Mouse (Mus musculus): ENCODE results near the gene Gstm7. TPM values are rescaled to one million over a fixed set of nuclear protein-coding genes. Genes with fewer than 3 reads are reported as not detected.

Gene Gstm7
- polyA plus RNA-seq, 1 experiment = not detected

DNA sequence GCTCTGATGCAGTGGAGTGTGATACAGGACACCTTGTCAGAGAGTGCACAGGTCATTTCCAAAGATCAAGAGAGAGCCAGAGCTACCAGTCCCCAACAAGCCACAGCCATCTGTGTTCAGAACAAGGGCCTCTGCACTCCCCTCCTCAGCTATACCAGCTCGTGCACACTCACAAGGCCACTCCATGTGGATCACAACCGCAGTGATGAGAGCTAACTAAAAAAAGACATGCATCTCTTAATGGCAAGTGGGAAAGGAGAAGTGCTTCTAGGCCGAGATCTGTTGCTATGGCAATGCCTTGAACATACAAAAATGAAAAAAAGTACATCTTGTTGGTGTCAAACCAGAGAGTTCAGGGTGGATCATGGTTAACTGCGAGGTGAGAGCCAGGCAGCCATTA lies 8.2 kb upstream of the Gstm7 start:
- H3K27ac ChIP-seq (ENCODE audit: insufficient read depth, low read depth, low read length) = peak overlapping the region; percentile 57
- TF ChIP-seq CTCF (IDR thresholded peaks at IDR 0.05; ENCODE audit: low read depth, low read length) = no peak
- no peak for TF ChIP-seq POLR2A (IDR thresholded peaks at IDR 0.05; ENCODE audit: borderline replicate concordance, low read depth, low read length)
- no peak overlapping the region for H3K4me3 ChIP-seq (ENCODE audit: insufficient read depth, low read length)
- peaks cover 16% of the 10 kb centered on the region for H3K4me1 ChIP-seq (ENCODE audit: control insufficient read depth, insufficient read depth, low read length)

GRCm38 (mm10) chr3:107939403-107939802 lies 7.8 kb upstream of the Gstm7 start:
- no peak overlapping the region for H3K4me3 ChIP-seq (ENCODE audit: insufficient read depth, low read length)
- TF ChIP-seq CTCF (IDR thresholded peaks at IDR 0.05; ENCODE audit: low read depth, low read length) (peak; percentile 76), POLR2A (IDR thresholded peaks at IDR 0.05; ENCODE audit: borderline replicate concordance, low read depth, low read length) (no peak)
- peaks cover 16% of the 10 kb centered on the region for H3K4me1 ChIP-seq (ENCODE audit: control insufficient read depth, insufficient read depth, low read length)
- peak overlapping the region; percentile 57 for H3K27ac ChIP-seq (ENCODE audit: insufficient read depth, low read depth, low read length)

DNA sequence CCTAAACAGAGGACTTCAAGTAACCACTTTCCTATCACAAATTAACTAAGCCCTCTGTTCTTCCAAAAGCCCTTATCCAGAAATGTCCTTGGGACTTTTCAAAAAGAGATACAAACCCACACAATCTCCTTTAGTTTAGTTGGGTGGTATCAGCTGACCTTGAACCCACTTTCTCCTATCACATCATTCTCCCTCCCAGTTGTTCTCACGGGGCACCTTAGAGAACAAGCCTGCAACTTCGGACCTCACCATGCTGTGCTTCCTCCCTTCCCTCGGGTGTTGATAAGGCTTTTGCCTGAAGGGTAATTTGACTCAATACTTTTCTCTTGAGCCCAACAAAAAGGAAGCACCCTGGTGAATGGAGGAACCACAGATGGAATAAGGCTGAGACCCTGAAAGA lies 4.3 kb upstream of the Gstm7 start:
- peaks cover 16% of the 10 kb centered on the region for H3K4me1 ChIP-seq (ENCODE audit: control insufficient read depth, insufficient read depth, low read length)
- no peak for TF ChIP-seq POLR2A (IDR thresholded peaks at IDR 0.05; ENCODE audit: borderline replicate concordance, low read depth, low read length)
- TF ChIP-seq CTCF (IDR thresholded peaks at IDR 0.05; ENCODE audit: low read depth, low read length) = no peak
- H3K4me3 ChIP-seq (ENCODE audit: insufficient read depth, low read length) = no peak overlapping the region
- no peak overlapping the region for H3K27ac ChIP-seq (ENCODE audit: insufficient read depth, low read depth, low read length)

GRCm38 (mm10) chr3:107935268-107935667 lies 3.7 kb upstream of the Gstm7 start:
- Histone ChIP-seq H3K4me1 (ENCODE audit: control insufficient read depth, insufficient read depth, low read length) (peaks cover 14% of the 10 kb centered on the region), H3K27ac (ENCODE audit: insufficient read depth, low read depth, low read length) (no peak overlapping the region), H3K4me3 (ENCODE audit: insufficient read depth, low read length) (no peak overlapping the region)
- TF ChIP-seq POLR2A (IDR thresholded peaks at IDR 0.05; ENCODE audit: borderline replicate concordance, low read depth, low read length) = no peak
- no peak for TF ChIP-seq CTCF (IDR thresholded peaks at IDR 0.05; ENCODE audit: low read depth, low read length)

- H3K27ac ChIP-seq (ENCODE audit: insufficient read depth, low read depth, low read length) = no peak overlapping the region
- H3K4me3 ChIP-seq (ENCODE audit: insufficient read depth, low read length) = no peak overlapping the region
- TF ChIP-seq POLR2A (IDR thresholded peaks at IDR 0.05; ENCODE audit: borderline replicate concordance, low read depth, low read length) = no peak
- TF ChIP-seq CTCF (IDR thresholded peaks at IDR 0.05; ENCODE audit: low read depth, low read length) = no peak
- no peaks in the 10 kb centered on the region for H3K4me1 ChIP-seq (ENCODE audit: control insufficient read depth, insufficient read depth, low read length)
Measured at GRCm38 (mm10) chr3:107932128-107932527, 511 bp upstream of the Gstm7 start.

GRCm38 (mm10) chr3:107931134-107931533 lies 483 bp downstream of the Gstm7 start:
- H3K4me3 ChIP-seq (ENCODE audit: insufficient read depth, low read length) = no peak overlapping the region
- no peaks in the 10 kb centered on the region for H3K4me1 ChIP-seq (ENCODE audit: control insufficient read depth, insufficient read depth, low read length)
- H3K27ac ChIP-seq (ENCODE audit: insufficient read depth, low read depth, low read length) = no peak overlapping the region
- TF ChIP-seq POLR2A (IDR thresholded peaks at IDR 0.05; ENCODE audit: borderline replicate concordance, low read depth, low read length) = no peak
- TF ChIP-seq CTCF (IDR thresholded peaks at IDR 0.05; ENCODE audit: low read depth, low read length) = no peak

- Histone ChIP-seq H3K27ac (ENCODE audit: insufficient read depth, low read depth, low read length) (no peak overlapping the region), H3K4me1 (ENCODE audit: control insufficient read depth, insufficient read depth, low read length) (no peaks in the 10 kb centered on the region), H3K4me3 (ENCODE audit: insufficient read depth, low read length) (no peak overlapping the region)
- TF ChIP-seq CTCF (IDR thresholded peaks at IDR 0.05; ENCODE audit: low read depth, low read length) (no peak), POLR2A (IDR thresholded peaks at IDR 0.05; ENCODE audit: borderline replicate concordance, low read depth, low read length) (no peak)
Measured at GRCm38 (mm10) chr3:107929731-107930130, 1.9 kb downstream of the Gstm7 start.

GRCm38 (mm10) chr3:107929243-107929642 lies 2.4 kb downstream of the Gstm7 start:
- Histone ChIP-seq H3K4me3 (ENCODE audit: insufficient read depth, low read length) (no peak overlapping the region), H3K4me1 (ENCODE audit: control insufficient read depth, insufficient read depth, low read length) (no peaks in the 10 kb centered on the region), H3K27ac (ENCODE audit: insufficient read depth, low read depth, low read length) (no peak overlapping the region)
- TF ChIP-seq CTCF (IDR thresholded peaks at IDR 0.05; ENCODE audit: low read depth, low read length) (no peak), POLR2A (IDR thresholded peaks at IDR 0.05; ENCODE audit: borderline replicate concordance, low read depth, low read length) (no peak)

DNA sequence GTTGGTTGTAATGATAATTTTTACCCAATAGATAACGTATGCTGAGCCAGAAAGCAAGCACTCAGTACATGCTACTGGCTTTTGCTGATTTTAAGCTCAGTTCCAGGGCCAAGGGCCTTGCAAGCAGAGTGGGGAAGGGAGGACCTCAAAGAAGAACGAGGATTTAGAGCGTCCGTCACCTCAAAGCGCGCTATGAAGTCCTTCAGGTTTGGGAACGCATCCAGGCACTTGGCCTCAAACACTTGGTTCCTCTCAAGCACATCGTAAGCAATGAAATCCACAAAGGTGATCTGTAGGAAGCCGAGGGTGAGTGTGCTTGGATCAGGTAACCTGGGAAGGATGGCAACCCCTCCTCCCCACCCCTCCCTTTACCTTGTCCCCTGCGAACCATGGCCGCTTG lies 2.9 kb downstream of the Gstm7 start:
- TF ChIP-seq POLR2A (IDR thresholded peaks at IDR 0.05; ENCODE audit: borderline replicate concordance, low read depth, low read length) (no peak), CTCF (IDR thresholded peaks at IDR 0.05; ENCODE audit: low read depth, low read length) (no peak)
- Histone ChIP-seq H3K27ac (ENCODE audit: insufficient read depth, low read depth, low read length) (no peak overlapping the region), H3K4me1 (ENCODE audit: control insufficient read depth, insufficient read depth, low read length) (no peaks in the 10 kb centered on the region), H3K4me3 (ENCODE audit: insufficient read depth, low read length) (no peak overlapping the region)

- TF ChIP-seq POLR2A (IDR thresholded peaks at IDR 0.05; ENCODE audit: borderline replicate concordance, low read depth, low read length) = no peak
- TF ChIP-seq CTCF (IDR thresholded peaks at IDR 0.05; ENCODE audit: low read depth, low read length) = no peak
- Histone ChIP-seq H3K27ac (ENCODE audit: insufficient read depth, low read depth, low read length) (no peak overlapping the region), H3K4me3 (ENCODE audit: insufficient read depth, low read length) (no peak overlapping the region), H3K4me1 (ENCODE audit: control insufficient read depth, insufficient read depth, low read length) (no peaks in the 10 kb centered on the region)
Measured at GRCm38 (mm10) chr3:107927841-107928240, 3.8 kb downstream of the Gstm7 start.

DNA sequence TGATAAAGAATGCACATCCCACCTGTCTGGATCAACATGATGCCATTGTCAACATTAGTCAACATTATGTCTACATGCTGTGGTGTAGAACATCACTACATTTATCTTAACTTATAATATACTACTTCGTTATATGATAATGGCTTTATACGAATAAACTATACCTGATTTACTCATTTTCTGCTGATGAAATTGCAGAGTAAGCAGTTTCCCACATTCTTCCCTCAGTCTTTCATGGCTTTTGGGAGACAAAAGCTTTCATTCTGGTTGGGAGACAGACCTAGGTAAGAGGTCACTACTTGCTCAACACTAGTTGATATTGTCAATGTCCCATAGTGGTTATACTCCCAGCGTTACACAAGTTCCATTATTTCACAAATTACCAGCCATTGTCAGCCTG lies 6.3 kb downstream of the Gstm7 start:
- TF ChIP-seq POLR2A (IDR thresholded peaks at IDR 0.05; ENCODE audit: borderline replicate concordance, low read depth, low read length) = no peak
- TF ChIP-seq CTCF (IDR thresholded peaks at IDR 0.05; ENCODE audit: low read depth, low read length) = no peak
- Histone ChIP-seq H3K27ac (ENCODE audit: insufficient read depth, low read depth, low read length) (no peak overlapping the region), H3K4me3 (ENCODE audit: insufficient read depth, low read length) (no peak overlapping the region), H3K4me1 (ENCODE audit: control insufficient read depth, insufficient read depth, low read length) (no peaks in the 10 kb centered on the region)

All from bone marrow macrophage, adult 2 months (primary cell).